Mouse (Mus musculus): ENCODE data around the gene Dmbt1.
"Not testable (repeated sequence)": the region's sequence is repeated elsewhere in the genome, so short reads cannot be mapped to it uniquely, and the experiment has no call there.

The Dmbt1 gene

GRCm38 (mm10) chr7:131031755-131032154, at the start of gene Dmbt1:
Gene Dmbt1, plus strand, starts transcription at chr7:131032053.
- DNase-seq (ENCODE audit: low read depth, low spot score), result no peak

GRCm38 (mm10) chr7:130982371-130982770, 49.5 kb upstream of the Dmbt1 start:
- DNase-seq (ENCODE audit: low read depth, low spot score), result no peak

GRCm38 (mm10) chr7:130982881-130983280, 49.0 kb upstream of the Dmbt1 start:
- no peak for DNase-seq (ENCODE audit: low read depth, low spot score)

- DNase-seq (ENCODE audit: low read depth, low spot score), result no peak
Observed at GRCm38 (mm10) chr7:130984294-130984693, 47.6 kb upstream of the Dmbt1 start.

- DNase-seq (ENCODE audit: low read depth, low spot score), result no peak
Observed at GRCm38 (mm10) chr7:130985193-130985592, 46.7 kb upstream of the Dmbt1 start.

GRCm38 (mm10) chr7:130985716-130986115, 46.1 kb upstream of the Dmbt1 start:
- no peak for DNase-seq (ENCODE audit: low read depth, low spot score)

GRCm38 (mm10) chr7:130988146-130988545, 43.7 kb upstream of the Dmbt1 start:
- DNase-seq (ENCODE audit: low read depth, low spot score), result no peak

GRCm38 (mm10) chr7:130989371-130989770, 42.5 kb upstream of the Dmbt1 start:
- DNase-seq (ENCODE audit: low read depth, low spot score), result no peak

- no peak for DNase-seq (ENCODE audit: low read depth, low spot score)
Observed at GRCm38 (mm10) chr7:130991174-130991789, 40.6 kb upstream of the Dmbt1 start.

GRCm38 (mm10) chr7:130993907-130994306, 37.9 kb upstream of the Dmbt1 start:
- no peak for DNase-seq (ENCODE audit: low read depth, low spot score)

- no peak for DNase-seq (ENCODE audit: low read depth, low spot score)
Observed at GRCm38 (mm10) chr7:131001976-131002726, 29.7 kb upstream of the Dmbt1 start.

- no peak for DNase-seq (ENCODE audit: low read depth, low spot score)
Observed at GRCm38 (mm10) chr7:131004071-131004470, 27.8 kb upstream of the Dmbt1 start.

GRCm38 (mm10) chr7:131007221-131007620, 24.6 kb upstream of the Dmbt1 start:
- no peak for DNase-seq (ENCODE audit: low read depth, low spot score)

- no peak for DNase-seq (ENCODE audit: low read depth, low spot score)
Observed at GRCm38 (mm10) chr7:131009178-131009577, 22.7 kb upstream of the Dmbt1 start.

GRCm38 (mm10) chr7:131011901-131012300, 20.0 kb upstream of the Dmbt1 start:
- no peak for DNase-seq (ENCODE audit: low read depth, low spot score)

GRCm38 (mm10) chr7:131019181-131019580, 12.7 kb upstream of the Dmbt1 start:
- DNase-seq (ENCODE audit: low read depth, low spot score), result no peak

GRCm38 (mm10) chr7:131024807-131025206, 7.0 kb upstream of the Dmbt1 start:
- DNase-seq (ENCODE audit: low read depth, low spot score), result no peak

- DNase-seq (ENCODE audit: low read depth, low spot score), result no peak
Observed at GRCm38 (mm10) chr7:131027557-131027956, 4.3 kb upstream of the Dmbt1 start.

- no peak for DNase-seq (ENCODE audit: low read depth, low spot score)
Observed at GRCm38 (mm10) chr7:131036396-131036795, 4.5 kb downstream of the Dmbt1 start.

GRCm38 (mm10) chr7:131037083-131037482, 5.2 kb downstream of the Dmbt1 start:
- DNase-seq (ENCODE audit: low read depth, low spot score), result no peak

GRCm38 (mm10) chr7:131040760-131041159, 8.9 kb downstream of the Dmbt1 start:
- not testable (repeated sequence) for DNase-seq (ENCODE audit: low read depth, low spot score)

- no peak for DNase-seq (ENCODE audit: low read depth, low spot score)
Observed at GRCm38 (mm10) chr7:131042657-131043056, 10.8 kb downstream of the Dmbt1 start.

GRCm38 (mm10) chr7:131045258-131045835, 13.5 kb downstream of the Dmbt1 start:
- DNase-seq (ENCODE audit: low read depth, low spot score), result not testable (repeated sequence)

Measured in telencephalon, adult 2 months (tissue).